Mouse (Mus musculus) lung, embryonic 15.5 days (tissue): ENCODE results near the gene Riok1. TPM values are rescaled to one million over a fixed set of nuclear protein-coding genes. Genes with fewer than 3 reads are reported as not detected.
A peak's percentile ranks its signal among the peaks of the same experiment; 100 is the strongest.

Experiments used
- ATAC-seq: fragments of 200-750 bp; cut with Nextera tagmentation; 2 replicates; pipeline ENCODE4 v1.8.0; 2017; ENCODE audit warnings: moderate number of reproducible peaks, borderline replicate concordance; ENCODE audit not compliant: low FRiP score, low TSS enrichment; ENCODE audit errors: extremely low read depth
- H3K27ac ChIP-seq: fragments of 300-500 bp; sonication (generic); 2 replicates; pipeline ENCODE4 v1.5.1; 2015; ENCODE audit warnings: moderate library complexity, mild to moderate bottlenecking, inconsistent platforms
- H3K27me3 ChIP-seq: fragments of 300-500 bp; sonication (generic); 2 replicates; pipeline ENCODE4 v1.6.1; 2015; ENCODE audit warnings: inconsistent platforms
- H3K36me3 ChIP-seq: fragments of 300-500 bp; sonication (generic); 2 replicates; pipeline ENCODE4 v1.6.1; 2015; ENCODE audit warnings: inconsistent platforms
- H3K4me1 ChIP-seq: fragments of 300-500 bp; sonication (generic); 2 replicates; pipeline ENCODE4 v1.6.1; 2015; ENCODE audit warnings: inconsistent platforms
- H3K4me2 ChIP-seq: fragments of 300-500 bp; sonication (generic); 2 replicates; pipeline ENCODE4 v1.6.1; 2015; ENCODE audit warnings: inconsistent platforms, mild to moderate bottlenecking, moderate library complexity
- H3K4me3 ChIP-seq: fragments of 300-500 bp; sonication (generic); 2 replicates; pipeline ENCODE4 v1.5.1; 2015; ENCODE audit warnings: mild to moderate bottlenecking, inconsistent platforms
- H3K9ac ChIP-seq: fragments of 300-500 bp; sonication (generic); 2 replicates; pipeline ENCODE4 v1.6.1; 2015; ENCODE audit warnings: inconsistent platforms
- H3K9me3 ChIP-seq: fragments of 300-500 bp; sonication (generic); 2 replicates; pipeline ENCODE4 v1.6.1; 2016; ENCODE audit warnings: inconsistent platforms
- WGBS: fragments of 180-500 bp; shearing (Covaris S2); methylation state at CpG from one replicate; pipeline ENCODE4 v1.1.7; 2015; 5-methylcytosine and 5-hydroxymethylcytosine counted together
- polyA plus RNA-seq: library from polyadenylated mRNA; unstranded; fragments of >200 nt; fragmentation: Nextera tagmentation; extraction: Ambion mirVana; gene quantifications from 2 replicates; pipeline ENCODE4 v1.2.1, GENCODE M21; 2015

The Riok1 gene
- polyA plus RNA-seq, 1 experiment from 2014 or later: 55.1 TPM

GRCm38 (mm10) chr13:38073374-38074307, 36.8 kb downstream of the Riok1 start:
- Histone ChIP-seq H3K4me2 (no peak overlapping the region), H3K4me1 (peaks cover 9% of the 10 kb centered on the region; the same call in 1 of the 2 replicates), H3K27me3 (no peaks in the 10 kb centered on the region), H3K9ac (no peak overlapping the region), H3K27ac (no peak overlapping the region), H3K36me3 (no peaks in the 10 kb centered on the region), H3K9me3 (no peaks in the 10 kb centered on the region), H3K4me3 (no peak overlapping the region)
- no peak for ATAC-seq
- WGBS: 61% methylated on average over 18 of the region's 18 CpGs

- Histone ChIP-seq H3K27me3 (no peaks in the 10 kb centered on the region), H3K9ac (no peak overlapping the region), H3K4me2 (no peak overlapping the region), H3K4me3 (no peak overlapping the region), H3K4me1 (peaks cover 9% of the 10 kb centered on the region; the same call in 1 of the 2 replicates), H3K36me3 (no peaks in the 10 kb centered on the region), H3K27ac (no peak overlapping the region), H3K9me3 (no peaks in the 10 kb centered on the region)
- ATAC-seq: no peak
- 16% methylated on average over 5 of the region's 5 CpGs for WGBS
Observed at GRCm38 (mm10) chr13:38074404-38074803, 37.6 kb downstream of the Riok1 start.

GRCm38 (mm10) chr13:38077113-38077512, 40.3 kb downstream of the Riok1 start:
- H3K36me3 ChIP-seq: no peaks in the 10 kb centered on the region
- 20% methylated on average over 11 of the region's 11 CpGs for whole genome bisulfite sequencing
- H3K27me3 ChIP-seq: no peaks in the 10 kb centered on the region
- 0 out of 2 replicates have a peak overlapping the region, but pooled peaks have one; percentile 4 for H3K4me2 ChIP-seq
- peaks cover 14% of the 10 kb centered on the region; the same call in 1 of the 2 replicates for H3K4me1 ChIP-seq
- no peak for ATAC-seq
- no peaks in the 10 kb centered on the region for H3K9me3 ChIP-seq
- H3K9ac ChIP-seq: no peak overlapping the region
- H3K4me3 ChIP-seq: no peak overlapping the region
- H3K27ac ChIP-seq: no peak overlapping the region

DNA sequence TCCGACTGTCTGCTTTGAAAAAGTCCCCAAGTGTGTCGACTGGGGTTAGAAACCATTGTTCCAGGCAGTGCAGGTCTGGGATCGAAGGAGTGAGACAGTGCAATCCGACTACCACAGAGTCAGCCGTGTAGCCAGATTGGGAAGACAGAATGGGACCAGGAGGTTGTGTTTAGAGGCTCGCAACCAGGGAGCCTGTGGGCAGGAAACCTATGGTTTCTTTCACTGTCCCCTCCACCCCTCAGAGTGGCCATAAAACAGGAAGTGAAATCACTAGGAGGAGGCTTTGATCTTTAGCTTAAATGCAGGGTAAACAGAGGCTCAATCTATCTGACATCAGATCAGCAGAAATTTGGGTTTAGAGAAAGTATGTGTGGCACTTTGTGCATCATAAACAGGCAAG, 42.0 kb downstream of the Riok1 start:
- no peak overlapping the region for H3K4me3 ChIP-seq

GRCm38 (mm10) chr13:38079366-38079765, 42.6 kb downstream of the Riok1 start:
- WGBS: 52% methylated on average over 5 of the region's 5 CpGs
- ATAC-seq: no peak

More for the DNA sequence above, 42.0 kb downstream of the Riok1 start:
- H3K9me3 ChIP-seq: no peaks in the 10 kb centered on the region
- no peaks in the 10 kb centered on the region for H3K36me3 ChIP-seq
- no peak overlapping the region for H3K27ac ChIP-seq
- H3K9ac ChIP-seq: no peak overlapping the region
- 58% methylated on average over 6 of the region's 6 CpGs for WGBS
- peaks cover 14% of the 10 kb centered on the region; the same call in 1 of the 2 replicates for H3K4me1 ChIP-seq
- H3K27me3 ChIP-seq: no peaks in the 10 kb centered on the region
- no peak overlapping the region for H3K4me2 ChIP-seq
- no peak for ATAC-seq

GRCm38 (mm10) chr13:38080014-38080413, 43.2 kb downstream of the Riok1 start:
- Histone ChIP-seq H3K36me3 (no peaks in the 10 kb centered on the region), H3K27ac (no peak overlapping the region), H3K9me3 (no peaks in the 10 kb centered on the region), H3K4me3 (no peak overlapping the region), H3K4me2 (no peak overlapping the region), H3K27me3 (no peaks in the 10 kb centered on the region), H3K4me1 (peaks cover 14% of the 10 kb centered on the region; the same call in 1 of the 2 replicates), H3K9ac (no peak overlapping the region)
- ATAC-seq: no peak
- 38% methylated on average over 9 of the region's 9 CpGs for WGBS

More at GRCm38 (mm10) chr13:38079366-38079765, 42.6 kb downstream of the Riok1 start:
- Histone ChIP-seq H3K4me3 (no peak overlapping the region), H3K4me1 (peaks cover 14% of the 10 kb centered on the region; the same call in 1 of the 2 replicates), H3K27me3 (no peaks in the 10 kb centered on the region), H3K9ac (no peak overlapping the region), H3K9me3 (no peaks in the 10 kb centered on the region), H3K36me3 (no peaks in the 10 kb centered on the region), H3K27ac (no peak overlapping the region), H3K4me2 (no peak overlapping the region)

DNA sequence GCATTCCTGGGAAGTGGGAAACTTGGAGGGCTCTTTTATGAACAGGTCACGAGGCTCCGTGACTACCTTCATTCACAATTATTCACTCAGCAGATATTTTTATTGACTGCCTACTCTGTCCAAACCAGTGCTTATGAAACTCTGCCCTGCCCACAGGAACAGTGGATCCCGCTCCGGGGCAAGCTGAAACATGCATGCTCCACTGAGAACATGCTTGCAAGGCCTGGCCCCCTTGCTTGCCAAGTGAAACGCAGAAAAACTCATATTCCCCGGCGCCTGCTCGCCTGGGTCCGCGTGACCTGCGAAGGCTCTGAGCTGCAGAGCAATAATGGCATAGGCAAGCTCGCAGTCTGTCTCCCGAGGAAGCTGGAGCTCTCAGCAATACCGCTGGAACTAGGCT, 43.9 kb downstream of the Riok1 start:
- no peak overlapping the region for H3K27ac ChIP-seq
- no peak overlapping the region for H3K4me3 ChIP-seq
- H3K4me2 ChIP-seq: no peak overlapping the region
- H3K9me3 ChIP-seq: no peaks in the 10 kb centered on the region
- H3K36me3 ChIP-seq: no peaks in the 10 kb centered on the region
- no peak overlapping the region for H3K9ac ChIP-seq
- 78% methylated on average over 14 of the region's 14 CpGs for WGBS
- H3K4me1 ChIP-seq: peaks cover 14% of the 10 kb centered on the region; the same call in 1 of the 2 replicates
- H3K27me3 ChIP-seq: no peaks in the 10 kb centered on the region
- no peak for ATAC-seq

GRCm38 (mm10) chr13:38081161-38081560, 44.4 kb downstream of the Riok1 start:
- H3K4me2 ChIP-seq: no peak overlapping the region
- no peak for ATAC-seq
- H3K9ac ChIP-seq: no peak overlapping the region
- no peaks in the 10 kb centered on the region for H3K36me3 ChIP-seq
- no peaks in the 10 kb centered on the region for H3K27me3 ChIP-seq
- no peak overlapping the region for H3K4me3 ChIP-seq
- no peaks in the 10 kb centered on the region for H3K9me3 ChIP-seq
- peaks cover 14% of the 10 kb centered on the region; the same call in 1 of the 2 replicates for H3K4me1 ChIP-seq
- WGBS: 74% methylated on average over 7 of the region's 7 CpGs
- H3K27ac ChIP-seq: no peak overlapping the region

GRCm38 (mm10) chr13:38086711-38087110, 49.9 kb downstream of the Riok1 start:
- Histone ChIP-seq H3K27me3 (no peaks in the 10 kb centered on the region), H3K9me3 (no peaks in the 10 kb centered on the region), H3K4me2 (no peak overlapping the region), H3K27ac (no peak overlapping the region), H3K4me1 (peaks cover 6% of the 10 kb centered on the region; the same call in 1 of the 2 replicates), H3K36me3 (no peaks in the 10 kb centered on the region), H3K4me3 (no peak overlapping the region), H3K9ac (no peak overlapping the region)
- ATAC-seq: no peak
- 25% methylated on average over 3 of the region's 3 CpGs for WGBS

DNA sequence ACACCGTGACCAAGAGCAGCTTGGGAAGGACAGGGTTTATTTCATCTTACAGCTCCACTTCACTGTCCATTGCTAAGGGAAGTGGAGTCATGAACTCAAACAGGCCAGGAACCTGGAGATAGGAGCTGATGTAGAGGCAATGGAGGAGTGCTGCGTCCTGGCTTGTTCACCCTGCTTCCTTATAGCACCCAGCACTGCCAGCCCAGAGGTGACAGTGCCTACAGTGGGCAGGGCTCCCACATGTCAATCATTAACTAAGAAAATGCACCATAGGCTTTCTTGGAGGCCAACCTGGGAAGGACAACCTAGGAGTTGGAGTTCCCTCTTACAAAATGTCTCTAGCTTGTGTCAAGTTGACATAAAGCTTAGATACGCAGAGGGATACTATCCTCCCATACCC, 51.2 kb downstream of the Riok1 start:
- ATAC-seq: no peak
- Histone ChIP-seq H3K36me3 (no peaks in the 10 kb centered on the region), H3K9me3 (no peaks in the 10 kb centered on the region), H3K4me1 (peaks cover 6% of the 10 kb centered on the region; the same call in 1 of the 2 replicates), H3K27me3 (no peaks in the 10 kb centered on the region), H3K4me2 (no peak overlapping the region), H3K9ac (no peak overlapping the region), H3K4me3 (no peak overlapping the region), H3K27ac (no peak overlapping the region)
- 56% methylated on average over 3 of the region's 3 CpGs for WGBS

GRCm38 (mm10) chr13:38089449-38089848, 52.7 kb downstream of the Riok1 start:
- peaks cover 6% of the 10 kb centered on the region; the same call in 1 of the 2 replicates for H3K4me1 ChIP-seq
- H3K4me3 ChIP-seq: no peak overlapping the region
- WGBS: 64% methylated on average over 6 of the region's 6 CpGs
- no peaks in the 10 kb centered on the region for H3K27me3 ChIP-seq
- H3K36me3 ChIP-seq: no peaks in the 10 kb centered on the region
- ATAC-seq: no peak
- no peak overlapping the region for H3K27ac ChIP-seq
- H3K9me3 ChIP-seq: no peaks in the 10 kb centered on the region
- H3K4me2 ChIP-seq: no peak overlapping the region
- H3K9ac ChIP-seq: no peak overlapping the region

GRCm38 (mm10) chr13:38089871-38090270, 53.1 kb downstream of the Riok1 start:
- 21% methylated on average over 4 of the region's 4 CpGs for WGBS
- Histone ChIP-seq H3K27ac (no peak overlapping the region), H3K9me3 (no peaks in the 10 kb centered on the region), H3K9ac (no peak overlapping the region), H3K4me3 (no peak overlapping the region), H3K4me1 (peaks cover 6% of the 10 kb centered on the region; the same call in 1 of the 2 replicates), H3K36me3 (no peaks in the 10 kb centered on the region), H3K4me2 (no peak overlapping the region), H3K27me3 (no peaks in the 10 kb centered on the region)
- ATAC-seq: no peak
